Mouse (Mus musculus) testis, adult 2 months (tissue): Measurements from ENCODE around the gene Ttll7.

Source experiments
- CTCF ChIP-seq: fragments of 200-500 bp; IDR thresholded peaks from 2 replicates; pipeline ENCODE4 v1.5.1; 2012; ENCODE audit warnings: low read depth, mild to moderate bottlenecking, inconsistent platforms, low read length, moderate library complexity; ENCODE audit not compliant: control insufficient read depth, insufficient read depth, insufficient replicate concordance
- POLR2A ChIP-seq: fragments of 200-500 bp; IDR thresholded peaks from 2 replicates; pipeline ENCODE4 v1.6.1; 2012; ENCODE audit warnings: low read depth, mild to moderate bottlenecking, inconsistent platforms, low read length, moderate library complexity; ENCODE audit not compliant: control insufficient read depth

DNA sequence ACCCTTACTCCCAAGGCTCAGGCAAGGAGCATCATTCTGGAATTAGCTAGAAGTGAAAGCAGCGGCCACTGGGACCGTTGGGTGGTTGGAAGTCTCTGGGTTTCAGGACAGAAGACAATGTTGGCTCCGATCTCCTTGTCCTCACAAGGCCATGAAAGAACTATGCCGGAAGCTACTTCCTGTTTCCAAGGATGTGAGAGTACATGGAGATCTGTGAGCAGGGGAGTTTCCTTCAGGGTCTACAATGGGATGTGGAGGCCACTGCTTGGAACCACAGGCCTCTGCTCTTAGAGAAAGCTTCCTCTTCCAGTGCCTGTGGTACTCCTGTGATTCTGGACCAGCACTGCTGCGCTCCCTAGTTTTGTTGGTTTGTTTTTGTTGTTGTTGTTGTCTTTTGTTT, 5.9 kb upstream of the Ttll7 start:
- TF ChIP-seq CTCF (no peak), POLR2A (no peak)
